Mouse (Mus musculus) intestine, embryonic 14.5 days (tissue): Measurements from ENCODE around the gene BC030867. TPM values are rescaled to one million over a fixed set of nuclear protein-coding genes. Genes with fewer than 3 reads are reported as not detected.

Source experiments
- ATAC-seq: fragments of 200-750 bp; cut with Nextera tagmentation; replicated peaks from 2 replicates; pipeline ENCODE4 v1.8.0; 2017; ENCODE audit warnings: low read depth, moderate number of reproducible peaks, moderate TSS enrichment, moderate library complexity; ENCODE audit not compliant: low FRiP score, low TSS enrichment
- DNase-seq: peaks from one replicate; pipeline ENCODE4 v3.0.0-alpha.2; 2018; ENCODE audit warnings: low spot score
- H3K27ac ChIP-seq: fragments of 300-500 bp; sonication (generic); 2 replicates; pipeline ENCODE4 v1.5.1; 2014; ENCODE audit warnings: low read depth, mild to moderate bottlenecking, control low read depth
- H3K27me3 ChIP-seq: fragments of 300-500 bp; sonication (generic); replicated peaks from 2 replicates; pipeline ENCODE4 v1.6.1; 2014; ENCODE audit warnings: low read length, control low read depth; ENCODE audit not compliant: control insufficient read depth, insufficient read depth
- H3K36me3 ChIP-seq: fragments of 300-500 bp; sonication (generic); 2 replicates; pipeline ENCODE4 v1.6.1; 2014; ENCODE audit warnings: low read length, control low read depth; ENCODE audit not compliant: control insufficient read depth, insufficient read depth
- H3K4me1 ChIP-seq: fragments of 300-500 bp; sonication (generic); replicated peaks from 2 replicates; pipeline ENCODE4 v1.6.1; 2014; ENCODE audit warnings: low read length, control low read depth, mixed read lengths; ENCODE audit not compliant: control insufficient read depth, insufficient read depth
- H3K4me2 ChIP-seq: fragments of 300-500 bp; sonication (generic); 2 replicates; pipeline ENCODE4 v1.6.1; 2014; ENCODE audit warnings: low read length
- H3K4me3 ChIP-seq: fragments of 300-500 bp; sonication (generic); 2 replicates; pipeline ENCODE4 v1.5.1; 2014; ENCODE audit warnings: low read depth, low read length, control low read depth, mixed read lengths
- H3K9ac ChIP-seq: fragments of 300-500 bp; sonication (generic); 2 replicates; pipeline ENCODE4 v1.6.1; 2014; ENCODE audit warnings: mild to moderate bottlenecking, low read length
- H3K9me3 ChIP-seq: fragments of 300-500 bp; sonication (generic); 2 replicates; pipeline ENCODE4 v1.6.1; 2016; ENCODE audit warnings: low read length, control low read depth; ENCODE audit not compliant: control insufficient read depth
- WGBS: fragments of 180-500 bp; shearing (Covaris S2); extraction: QIAGEN DNeasy Blood & Tissue Kit; methylation state at CpG from one replicate; pipeline ENCODE4 v1.1.7; 2014; 5-methylcytosine and 5-hydroxymethylcytosine counted together
- polyA plus RNA-seq: library from polyadenylated mRNA; unstranded; fragments of >200 nt; fragmentation: Nextera tagmentation; extraction: Ambion mirVana; gene quantifications from 2 replicates; pipeline ENCODE4 v1.2.1, GENCODE M21; 2014

Gene BC030867
- polyA plus RNA-seq, 1 experiment from 2014 or later = 16.5 TPM

GRCm38 (mm10) chr11:102308104-102308503, 59.4 kb downstream of the BC030867 start:
- H3K36me3 ChIP-seq = peaks cover 64% of the 10 kb centered on the region
- H3K9ac ChIP-seq = no peak overlapping the region
- no peak for DNase-seq
- no peak overlapping the region for H3K4me3 ChIP-seq
- ATAC-seq = no peak
- 84% methylated on average over 9 of the region's 9 CpGs for WGBS
- no peaks in the 10 kb centered on the region for H3K27me3 ChIP-seq
- H3K9me3 ChIP-seq = no peaks in the 10 kb centered on the region
- H3K4me1 ChIP-seq = peaks cover 18% of the 10 kb centered on the region
- H3K4me2 ChIP-seq = no peak overlapping the region
- no peak overlapping the region for H3K27ac ChIP-seq

- H3K27me3 ChIP-seq = no peaks in the 10 kb centered on the region
- H3K36me3 ChIP-seq = peaks cover 73% of the 10 kb centered on the region
- peaks cover 18% of the 10 kb centered on the region for H3K4me1 ChIP-seq
- peak; percentile 89 for ATAC-seq
- peak overlapping the region; percentile 51 for H3K4me2 ChIP-seq
- DNase-seq = peak; percentile 100
- peak overlapping the region; percentile 29 for H3K9ac ChIP-seq
- peak overlapping the region; percentile 60 for H3K27ac ChIP-seq
- WGBS = under 1% methylated on average over 27 of the region's 27 CpGs
- H3K9me3 ChIP-seq = no peaks in the 10 kb centered on the region
- peak overlapping the region; percentile 34 for H3K4me3 ChIP-seq
These were observed 60.3 kb downstream of the BC030867 start for GRCm38 (mm10) chr11:102308979-102309378.

- Histone ChIP-seq H3K9me3 (no peaks in the 10 kb centered on the region), H3K36me3 (peaks cover 82% of the 10 kb centered on the region), H3K9ac (peak overlapping the region; percentile 29; the same call in 1 of the 2 replicates), H3K27ac (peak overlapping the region; percentile 60), H3K4me2 (peak overlapping the region; percentile 51), H3K4me1 (peaks cover 19% of the 10 kb centered on the region), H3K4me3 (peak overlapping the region; percentile 34), H3K27me3 (no peaks in the 10 kb centered on the region)
- ATAC-seq = no peak; the same call in 1 of the 2 replicates
- DNase-seq = no peak
- WGBS = 89% methylated on average over 22 of the region's 22 CpGs
These were observed 61.3 kb downstream of the BC030867 start for GRCm38 (mm10) chr11:102309821-102310617.

- Histone ChIP-seq H3K27me3 (no peaks in the 10 kb centered on the region), H3K4me2 (no peak overlapping the region), H3K9me3 (no peaks in the 10 kb centered on the region), H3K4me3 (no peak overlapping the region), H3K27ac (no peak overlapping the region), H3K9ac (no peak overlapping the region), H3K4me1 (peaks cover 29% of the 10 kb centered on the region), H3K36me3 (peaks cover 80% of the 10 kb centered on the region)
- 50% methylated on average over 34 of the region's 38 CpGs for WGBS
- no peak for DNase-seq
- ATAC-seq = no peak
These were observed 62.4 kb downstream of the BC030867 start for GRCm38 (mm10) chr11:102310768-102311695.

- Histone ChIP-seq H3K9ac (no peak overlapping the region), H3K4me2 (no peak overlapping the region), H3K27ac (no peak overlapping the region), H3K36me3 (peaks cover 70% of the 10 kb centered on the region), H3K27me3 (no peaks in the 10 kb centered on the region), H3K9me3 (no peaks in the 10 kb centered on the region), H3K4me3 (no peak overlapping the region), H3K4me1 (peaks cover 32% of the 10 kb centered on the region)
- ATAC-seq = no peak
- WGBS = 92% methylated on average over 4 of the region's 4 CpGs
- no peak for DNase-seq
These were observed 63.3 kb downstream of the BC030867 start for GRCm38 (mm10) chr11:102311966-102312365.

GRCm38 (mm10) chr11:102312586-102312985, 63.9 kb downstream of the BC030867 start:
- no peak overlapping the region for H3K9ac ChIP-seq
- H3K4me3 ChIP-seq = no peak overlapping the region
- no peak overlapping the region for H3K4me2 ChIP-seq
- H3K36me3 ChIP-seq = peaks cover 64% of the 10 kb centered on the region
- no peaks in the 10 kb centered on the region for H3K9me3 ChIP-seq
- H3K27ac ChIP-seq = no peak overlapping the region
- 92% methylated on average over 6 of the region's 6 CpGs for WGBS
- DNase-seq (no peak), ATAC-seq (no peak)
- peaks cover 32% of the 10 kb centered on the region for H3K4me1 ChIP-seq
- H3K27me3 ChIP-seq = no peaks in the 10 kb centered on the region

GRCm38 (mm10) chr11:102314321-102314720, 65.6 kb downstream of the BC030867 start:
- Histone ChIP-seq H3K4me2 (no peak overlapping the region), H3K9me3 (no peaks in the 10 kb centered on the region), H3K36me3 (peaks cover 53% of the 10 kb centered on the region), H3K9ac (no peak overlapping the region), H3K27ac (no peak overlapping the region), H3K4me1 (peaks cover 29% of the 10 kb centered on the region), H3K4me3 (no peak overlapping the region), H3K27me3 (no peaks in the 10 kb centered on the region)
- no peak for ATAC-seq
- no peak for DNase-seq
- WGBS = 83% methylated on average over 12 of the region's 12 CpGs
